Mouse (Mus musculus) B cell, adult (primary cell): ENCODE measurements around the gene Usp17lc. TPM values are rescaled to one million over a fixed set of nuclear protein-coding genes. Genes with fewer than 3 reads are reported as not detected.

Source experiments
- total RNA-seq: library from RNA; stranded (reverse); gene quantifications from 4 replicates; pipeline ENCODE4 v1.2.4, GENCODE M21; 2023; ENCODE audit not compliant: inconsistent age

The Usp17lc gene
- not detected in 4 replicates for total RNA-seq

GRCm38 (mm10) chr7:103414772-103415171 lies at the start of gene Usp17lc:
Gene Usp17lc (plus strand): TSS chr7:103415072.

DNA sequence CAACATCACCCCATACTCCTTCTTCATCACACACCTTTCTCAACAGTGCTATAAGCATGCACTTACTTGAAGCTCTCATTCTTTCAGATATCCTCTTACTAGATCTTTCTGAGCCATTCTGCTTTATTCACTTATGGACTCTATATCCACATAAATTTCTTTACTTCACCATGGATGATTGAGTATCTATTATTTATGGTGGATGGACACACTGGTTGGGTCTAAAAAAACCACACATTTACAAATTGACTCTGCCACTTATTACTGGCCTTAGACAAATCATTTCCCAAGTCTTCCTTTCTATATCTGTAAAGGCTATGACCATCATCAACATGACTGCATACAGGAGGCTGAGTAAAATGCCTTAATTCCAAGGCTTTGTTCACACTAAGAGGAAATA lies 28.8 kb upstream of the Usp17lc start, which contains the start of gene Olfr603:
Gene Olfr603 (minus strand): TSS at position 101 of the 400 bp plus-strand sequence.

GRCm38 (mm10) chr7:103445339-103445738 lies 30.5 kb downstream of the Usp17lc start, which contains the start of gene Olfr605:
Gene Olfr605 (minus strand): TSS chr7:103445439.

GRCm38 (mm10) chr7:103448746-103449145 lies 33.9 kb downstream of the Usp17lc start, which contains the start of gene Olfr606:
Gene Olfr606 (plus strand): TSS chr7:103449046.

Other genes starting within 250 kb of the Usp17lc start
- not detected in 4 replicates for gene Olfr591, start 236.7 kb upstream of the Usp17lc start, total RNA-seq
- gene Olfr592, start 230.3 kb upstream of the Usp17lc start, total RNA-seq, result not detected in 4 replicates
- gene Olfr593, start 203.2 kb upstream of the Usp17lc start, total RNA-seq, result not detected in 4 replicates
- gene Olfr594, start 198.1 kb upstream of the Usp17lc start, total RNA-seq, result not detected in 4 replicates
- gene Usp17ld, start 162.6 kb upstream of the Usp17lc start, total RNA-seq, result not detected in 4 replicates
- gene Olfr596, start 109.4 kb upstream of the Usp17lc start, total RNA-seq, result not detected in 4 replicates
- gene Olfr597, start 98.8 kb upstream of the Usp17lc start, total RNA-seq, result not detected in 4 replicates
- not detected in 4 replicates for gene Olfr598, start 91.5 kb upstream of the Usp17lc start, total RNA-seq
- gene Olfr599, start 79.2 kb upstream of the Usp17lc start, total RNA-seq, result not detected in 4 replicates
- not detected in 4 replicates for gene Olfr600, start 65.4 kb upstream of the Usp17lc start, total RNA-seq
- gene Olfr601, start 52.4 kb upstream of the Usp17lc start, total RNA-seq, result not detected in 4 replicates
- not detected in 4 replicates for gene Olfr603, start 28.9 kb upstream of the Usp17lc start, total RNA-seq
- not detected in 4 replicates for gene Olfr605, start 30.4 kb downstream of the Usp17lc start, total RNA-seq
- not detected in 4 replicates for gene Olfr606, start 34.0 kb downstream of the Usp17lc start, total RNA-seq
- gene Olfr607, start 49.1 kb downstream of the Usp17lc start, total RNA-seq, result not detected in 4 replicates
- not detected in 4 replicates for gene Olfr608, start 54.8 kb downstream of the Usp17lc start, total RNA-seq
- gene Olfr609, start 83.0 kb downstream of the Usp17lc start, total RNA-seq, result not detected in 4 replicates
- not detected in 4 replicates for gene Olfr610, start 97.0 kb downstream of the Usp17lc start, total RNA-seq
- not detected in 4 replicates for gene Olfr611, start 105.8 kb downstream of the Usp17lc start, total RNA-seq
- gene Olfr612, start 127.6 kb downstream of the Usp17lc start, total RNA-seq, result not detected in 4 replicates
- gene Olfr613, start 133.0 kb downstream of the Usp17lc start, total RNA-seq, result not detected in 4 replicates
- gene Olfr615, start 141.0 kb downstream of the Usp17lc start, total RNA-seq, result not detected in 4 replicates
- gene Olfr616, start 154.1 kb downstream of the Usp17lc start, total RNA-seq, result not detected in 4 replicates
- not detected in 4 replicates for gene Olfr617, start 158.0 kb downstream of the Usp17lc start, total RNA-seq
- not detected in 4 replicates for gene Olfr618, start 175.0 kb downstream of the Usp17lc start, total RNA-seq
- not detected in 4 replicates for gene Olfr619, start 185.5 kb downstream of the Usp17lc start, total RNA-seq
- gene Olfr620, start 197.5 kb downstream of the Usp17lc start, total RNA-seq, result not detected in 4 replicates
- gene Olfr622, start 227.6 kb downstream of the Usp17lc start, total RNA-seq, result not detected in 4 replicates
- gene Olfr623, start 248.6 kb downstream of the Usp17lc start, total RNA-seq, result not detected in 4 replicates